Mouse (Mus musculus) gastrocnemius, postnatal 14 days (tissue): ENCODE measurements around the gene Spsb4. TPM values are rescaled to one million over a fixed set of nuclear protein-coding genes. Genes with fewer than 3 reads are reported as not detected.
A peak's percentile ranks its signal among the peaks of the same experiment; 100 is the strongest.

Source experiments
- DNase-seq: peaks from one replicate; pipeline ENCODE4 v3.0.0; 2021; ENCODE audit warnings: mixed read lengths
- intact Hi-C: fragments of 180-260 bp; cut with DNase I; formaldehyde crosslinking; loops from one replicate; pipeline ENCODE4 v1.15.1; 2025; ENCODE audit warnings: low total_unique reads
- total RNA-seq, 2 experiments: library from RNA; stranded (reverse); gene quantifications; 2 replicates each; pipeline ENCODE4 v1.2.3; 2021

The Spsb4 gene
- total RNA-seq, 2 experiments from 2014 or later = 2.6 to 6.3 TPM

DNA sequence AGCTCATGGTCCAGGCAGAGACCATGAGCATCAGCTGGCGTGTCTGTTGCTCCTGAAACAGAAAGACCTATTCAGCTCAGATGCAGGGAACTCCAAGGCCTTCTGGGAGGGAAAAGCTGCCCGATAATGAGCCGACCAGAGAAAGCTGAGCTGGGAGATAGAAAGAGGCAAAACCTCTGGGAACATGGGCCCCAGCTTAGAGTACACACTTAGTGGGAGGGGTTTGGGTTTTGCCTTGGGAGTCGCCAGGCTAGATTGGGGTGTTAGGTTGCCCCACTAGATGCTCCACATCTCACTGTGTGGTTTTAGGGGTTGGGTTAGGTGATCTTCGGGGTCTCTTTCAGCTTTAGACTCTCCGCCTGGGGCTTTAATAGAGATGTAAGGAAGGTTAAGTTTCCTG lies 95.5 kb downstream of the Spsb4 start:
- intact Hi-C loops = loop anchor here (5.0 kb wide), 1 partner anchor 34 kb away; no protein-coding TSS in a partner anchor
- no peak for DNase-seq

GRCm38 (mm10) chr9:96916620-96917538 lies 101.8 kb downstream of the Spsb4 start:
- intact Hi-C loops = loop anchor here (2.0 to 10.0 kb wide), 2 partner anchors 152 to 248 kb away; no protein-coding TSS in a partner anchor
- DNase-seq = peak; percentile 85

- DNase-seq = no peak
- intact Hi-C loops = loop anchor here (2.0 to 10.0 kb wide), 2 partner anchors 153 to 249 kb away; no protein-coding TSS in a partner anchor
These were observed 102.6 kb downstream of the Spsb4 start for GRCm38 (mm10) chr9:96916076-96916475.

GRCm38 (mm10) chr9:96914851-96915250 lies 103.8 kb downstream of the Spsb4 start:
- no peak for DNase-seq
- intact Hi-C loops = loop anchor here (10.0 kb wide), 1 partner anchor 250 kb away; no protein-coding TSS in a partner anchor

DNA sequence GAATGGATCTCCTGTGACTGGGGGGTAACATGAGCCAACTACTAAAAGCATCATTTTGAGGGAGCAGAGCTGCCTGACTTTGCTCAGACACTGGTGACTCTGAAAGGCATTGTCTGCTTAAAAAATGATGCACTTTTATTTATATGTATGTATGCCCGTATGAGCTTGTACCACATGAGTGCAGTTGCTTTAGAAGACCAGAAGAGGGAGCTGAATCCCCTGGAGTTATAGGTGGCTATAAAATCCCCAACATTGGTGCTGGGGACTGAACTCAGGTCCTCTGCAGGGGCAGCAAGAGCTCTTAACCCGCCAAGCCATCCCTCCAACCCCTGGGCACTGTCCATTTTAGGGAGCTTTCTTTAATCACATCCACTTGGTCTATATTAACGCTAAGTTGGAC lies 104.6 kb downstream of the Spsb4 start:
- intact Hi-C loops = loop anchor here (10.0 kb wide), 1 partner anchor 251 kb away; no protein-coding TSS in a partner anchor
- no peak for DNase-seq

DNA sequence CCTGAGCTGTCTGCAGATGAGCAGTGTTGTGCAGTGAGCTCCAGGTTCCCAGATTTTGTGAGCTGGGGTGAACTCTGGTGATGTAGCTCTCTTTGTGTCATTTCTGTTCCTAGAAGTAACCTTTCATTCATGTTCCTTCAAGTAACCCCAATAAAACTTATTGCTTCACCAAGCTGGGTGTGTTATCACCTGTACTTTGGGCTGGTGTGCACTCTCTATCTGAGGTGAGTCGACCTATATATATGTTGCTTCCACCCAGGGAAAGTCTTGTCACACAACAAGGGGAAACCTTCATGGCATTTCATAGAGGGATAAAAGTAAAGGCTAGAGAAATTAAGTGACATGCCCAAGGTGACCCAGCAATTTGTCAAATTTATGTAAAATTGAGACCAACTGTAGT lies 109.1 kb downstream of the Spsb4 start:
- DNase-seq = no peak
- intact Hi-C loops = no loop called here

GRCm38 (mm10) chr9:96908737-96909136 lies 109.9 kb downstream of the Spsb4 start:
- intact Hi-C loops = no loop called here
- DNase-seq = no peak

GRCm38 (mm10) chr9:96904360-96905355 lies 114.0 kb downstream of the Spsb4 start:
- DNase-seq = no peak
- intact Hi-C loops = no loop called here

GRCm38 (mm10) chr9:96899717-96900116 lies 118.9 kb downstream of the Spsb4 start:
- no peak for DNase-seq
- intact Hi-C loops = no loop called here

GRCm38 (mm10) chr9:96899004-96899403 lies 119.6 kb downstream of the Spsb4 start:
- intact Hi-C loops = no loop called here
- no peak for DNase-seq

GRCm38 (mm10) chr9:96896690-96897089 lies 122.0 kb downstream of the Spsb4 start:
- intact Hi-C loops = no loop called here

DNA sequence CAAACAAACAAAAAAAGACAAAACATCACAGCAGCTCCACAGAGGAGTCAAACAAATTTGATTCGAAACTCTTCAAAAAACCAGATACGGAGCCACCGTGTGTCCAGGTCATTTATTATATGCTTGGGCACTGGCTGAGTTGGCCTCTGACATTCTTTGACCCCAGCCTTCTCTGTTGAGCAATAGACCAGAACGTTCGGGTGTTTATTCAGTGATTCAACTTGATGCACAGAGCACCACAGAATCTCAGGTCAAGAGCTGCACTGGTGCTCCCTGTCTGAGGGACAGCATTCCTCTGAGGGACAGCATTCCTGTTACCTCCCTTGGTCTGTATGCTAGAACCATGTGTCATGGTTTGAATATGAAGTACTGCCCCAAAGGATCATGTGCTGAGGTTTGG lies 125.1 kb downstream of the Spsb4 start:
- intact Hi-C loops = no loop called here
- DNase-seq = no peak

More at GRCm38 (mm10) chr9:96896690-96897089, 122.0 kb downstream of the Spsb4 start:
- no peak for DNase-seq

Other genes with a start within 250 kb of the Spsb4 start
- 1 to 10 TPM; 2.2 to 2.4 TPM for gene Pxylp1, start 126.2 kb downstream of the Spsb4 start, total RNA-seq
- 10 to 100 TPM; 34.0 to 37.2 TPM for gene Slc25a36, start 92.3 kb upstream of the Spsb4 start, total RNA-seq